Mouse (Mus musculus): Measurements from ENCODE around the gene Traf3ip3. TPM values are rescaled to one million over a fixed set of nuclear protein-coding genes. Genes with fewer than 3 reads are reported as not detected.

Traf3ip3 gene
- polyA plus RNA-seq, 1 experiment from 2014 or later, result 0.58 TPM

DNA sequence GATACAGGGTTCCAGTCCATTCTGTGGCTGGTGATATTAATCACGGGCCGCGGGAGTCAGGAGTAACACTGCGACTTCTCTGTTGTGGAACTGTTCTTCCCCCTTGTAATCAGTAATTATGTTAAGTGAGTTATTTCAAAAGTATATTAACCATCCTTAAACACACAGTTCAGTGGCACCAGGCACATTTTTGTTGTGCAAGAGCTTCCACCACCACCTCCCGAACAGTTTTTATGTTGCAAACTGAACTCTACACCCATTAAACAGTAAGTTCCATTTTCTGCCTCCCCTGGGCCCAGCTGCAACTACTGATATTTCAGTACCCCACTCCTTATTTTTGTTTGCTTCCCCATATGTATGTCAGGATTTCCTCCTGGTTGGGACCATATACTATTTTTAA lies 28.1 kb upstream of the Traf3ip3 start:
- H3K27ac ChIP-seq, result no peak overlapping the region
- no peak overlapping the region for H3K4me3 ChIP-seq
- ATAC-seq, result no peak
- H3K9me3 ChIP-seq (replicated peaks), result no peaks in the 10 kb centered on the region
- H3K4me1 ChIP-seq, result peaks cover 7% of the 10 kb centered on the region
- H3K36me3 ChIP-seq (ENCODE audit: poor library complexity, severe bottlenecking), result no peaks in the 10 kb centered on the region
- no peak overlapping the region for H3K9ac ChIP-seq
- no peaks in the 10 kb centered on the region for H3K27me3 ChIP-seq
- H3K4me2 ChIP-seq, result no peak overlapping the region
- WGBS, result 91% methylated on average over 5 of the region's 5 CpGs

DNA sequence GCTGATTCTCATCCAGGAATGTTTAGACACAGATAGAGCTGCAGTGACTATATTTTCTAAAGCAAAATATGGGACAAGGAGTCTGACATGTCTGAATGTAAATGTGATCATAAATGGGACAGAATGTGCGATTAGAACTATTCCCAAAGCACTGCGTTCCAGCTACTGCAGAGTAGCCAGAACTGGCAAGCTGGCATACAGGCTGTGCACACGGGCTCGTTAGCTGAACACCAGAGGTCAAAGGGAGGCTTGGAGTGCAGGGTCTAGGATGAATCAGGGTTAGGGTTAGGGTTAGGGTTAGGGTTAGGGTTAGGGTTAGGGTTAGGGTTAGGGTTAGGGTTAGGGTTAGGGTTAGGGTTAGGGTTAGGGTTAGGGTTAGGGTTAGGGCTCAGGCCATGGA lies 26.0 kb upstream of the Traf3ip3 start:
- H3K27ac ChIP-seq, result no peak overlapping the region
- no peak for ATAC-seq
- WGBS, result 64% methylated on average over 4 of the region's 4 CpGs
- no peaks in the 10 kb centered on the region for H3K27me3 ChIP-seq
- H3K36me3 ChIP-seq (ENCODE audit: poor library complexity, severe bottlenecking), result no peaks in the 10 kb centered on the region
- peaks cover 7% of the 10 kb centered on the region for H3K4me1 ChIP-seq
- H3K9me3 ChIP-seq (replicated peaks), result no peaks in the 10 kb centered on the region
- no peak overlapping the region for H3K9ac ChIP-seq
- no peak overlapping the region for H3K4me3 ChIP-seq
- no peak overlapping the region for H3K4me2 ChIP-seq

DNA sequence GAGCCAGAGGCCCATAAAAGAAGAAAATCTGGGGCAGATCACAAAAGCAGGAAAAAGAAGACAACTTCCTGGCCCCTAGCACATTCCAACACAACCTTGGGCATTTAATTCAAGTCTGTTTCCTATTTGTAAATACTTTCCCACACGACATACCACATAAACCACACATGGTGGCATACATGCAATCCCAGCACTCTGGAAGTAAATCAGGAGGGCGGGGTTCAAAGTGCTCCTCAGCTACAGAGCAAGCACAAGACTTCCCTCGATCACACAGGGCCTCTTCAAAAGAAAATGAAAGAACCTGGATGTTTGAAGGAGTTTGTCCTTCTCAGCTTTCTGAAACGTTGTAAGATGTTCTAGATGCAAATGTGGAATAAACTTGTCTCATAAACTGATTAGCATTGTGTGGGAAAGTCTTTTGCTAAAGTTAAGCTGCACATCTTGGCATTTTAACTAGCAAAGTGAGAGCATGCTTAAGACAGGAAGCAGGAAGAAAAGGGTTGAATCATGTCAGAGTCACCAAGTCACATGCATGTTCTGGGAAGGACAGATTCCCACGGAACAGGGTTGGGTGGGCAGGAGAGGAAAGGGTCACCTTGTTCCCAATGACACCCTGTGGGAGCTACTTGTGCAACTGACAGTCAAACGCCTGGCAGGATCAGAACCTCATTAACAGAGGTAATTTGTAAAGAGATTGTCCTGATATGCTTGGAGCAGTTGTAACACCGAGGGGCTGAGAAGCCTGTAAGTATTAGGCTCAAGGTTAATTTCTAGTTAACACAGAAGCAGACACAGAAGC lies 25.4 kb upstream of the Traf3ip3 start:
- Histone ChIP-seq H3K9me3 (replicated peaks) (no peaks in the 10 kb centered on the region), H3K27ac (no peak overlapping the region), H3K4me1 (peaks cover 7% of the 10 kb centered on the region), H3K4me2 (no peak overlapping the region), H3K9ac (no peak overlapping the region), H3K27me3 (no peaks in the 10 kb centered on the region), H3K36me3 (ENCODE audit: poor library complexity, severe bottlenecking) (no peaks in the 10 kb centered on the region), H3K4me3 (no peak overlapping the region)
- WGBS, result 58% methylated on average over 7 of the region's 7 CpGs
- no peak for ATAC-seq

- Histone ChIP-seq H3K36me3 (ENCODE audit: poor library complexity, severe bottlenecking) (no peaks in the 10 kb centered on the region), H3K9me3 (replicated peaks) (no peaks in the 10 kb centered on the region), H3K4me2 (no peak overlapping the region), H3K27ac (no peak overlapping the region), H3K9ac (no peak overlapping the region), H3K27me3 (no peaks in the 10 kb centered on the region), H3K4me1 (peaks cover 7% of the 10 kb centered on the region), H3K4me3 (no peak overlapping the region)
- no peak for ATAC-seq
- WGBS, result 96% methylated on average over 4 of the region's 4 CpGs
Measured at GRCm38 (mm10) chr1:193226114-193226513, 24.6 kb upstream of the Traf3ip3 start.

DNA sequence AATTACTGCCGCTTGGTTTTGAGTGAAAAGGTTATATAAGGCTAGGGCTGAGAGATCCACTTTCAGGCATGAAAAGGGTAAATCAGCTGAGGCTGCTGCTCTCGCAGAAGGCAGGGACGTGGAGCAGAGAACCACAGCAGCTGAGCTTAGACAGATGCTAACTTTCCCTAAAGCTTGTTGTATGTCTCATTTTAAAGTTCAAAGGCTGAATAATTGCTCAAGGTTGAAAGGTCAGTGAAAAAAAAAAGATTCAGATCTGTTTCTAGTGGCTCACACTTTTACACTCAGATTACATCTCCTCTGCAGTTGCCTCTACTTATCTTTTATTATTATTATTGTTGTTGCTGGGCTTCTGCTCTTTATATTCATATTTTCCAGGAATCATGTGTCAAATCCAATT lies 24.0 kb upstream of the Traf3ip3 start:
- peaks cover 7% of the 10 kb centered on the region for H3K4me1 ChIP-seq
- H3K9ac ChIP-seq, result no peak overlapping the region
- H3K4me3 ChIP-seq, result no peak overlapping the region
- H3K27me3 ChIP-seq, result no peaks in the 10 kb centered on the region
- H3K4me2 ChIP-seq, result no peak overlapping the region
- ATAC-seq, result no peak
- no peaks in the 10 kb centered on the region for H3K36me3 ChIP-seq (ENCODE audit: poor library complexity, severe bottlenecking)
- WGBS, result 7% methylated on average over 3 of the region's 3 CpGs
- H3K27ac ChIP-seq, result no peak overlapping the region
- no peaks in the 10 kb centered on the region for H3K9me3 ChIP-seq (replicated peaks)

- H3K27ac ChIP-seq, result no peak overlapping the region
- no peak overlapping the region for H3K9ac ChIP-seq
- H3K27me3 ChIP-seq, result no peaks in the 10 kb centered on the region
- no peaks in the 10 kb centered on the region for H3K36me3 ChIP-seq (ENCODE audit: poor library complexity, severe bottlenecking)
- no peak overlapping the region for H3K4me3 ChIP-seq
- 74% methylated on average over 5 of the region's 5 CpGs for WGBS
- no peaks in the 10 kb centered on the region for H3K9me3 ChIP-seq (replicated peaks)
- no peak overlapping the region for H3K4me2 ChIP-seq
- ATAC-seq, result no peak
- H3K4me1 ChIP-seq, result peaks cover 3% of the 10 kb centered on the region
Measured at GRCm38 (mm10) chr1:193220408-193220807, 18.9 kb upstream of the Traf3ip3 start.

DNA sequence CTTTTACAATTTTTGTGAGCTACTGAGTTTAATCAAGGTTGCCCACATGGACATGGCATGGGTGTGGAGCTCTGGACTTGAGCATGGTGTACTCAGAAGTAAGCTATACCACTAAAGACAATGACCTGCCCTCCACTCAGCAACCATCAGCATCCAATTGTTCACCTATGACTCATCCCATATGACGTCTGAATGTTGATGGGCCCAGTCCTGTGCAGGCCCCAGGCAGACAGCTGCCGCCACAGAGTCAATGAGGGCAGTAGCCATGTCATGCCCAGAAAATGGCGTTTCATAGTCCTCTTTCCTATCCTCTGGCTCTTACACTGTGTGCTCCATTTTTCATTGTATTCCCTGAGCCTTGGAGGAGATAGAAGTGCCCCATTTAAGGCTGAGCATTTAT lies 14.5 kb upstream of the Traf3ip3 start:
- 74% methylated on average over 3 of the region's 3 CpGs for WGBS
- H3K27me3 ChIP-seq, result no peaks in the 10 kb centered on the region
- no peak overlapping the region for H3K4me2 ChIP-seq
- no peak overlapping the region for H3K4me3 ChIP-seq
- H3K9me3 ChIP-seq (replicated peaks), result no peaks in the 10 kb centered on the region
- no peak overlapping the region for H3K9ac ChIP-seq
- no peaks in the 10 kb centered on the region for H3K4me1 ChIP-seq
- no peak for ATAC-seq
- no peaks in the 10 kb centered on the region for H3K36me3 ChIP-seq (ENCODE audit: poor library complexity, severe bottlenecking)
- no peak overlapping the region for H3K27ac ChIP-seq

DNA sequence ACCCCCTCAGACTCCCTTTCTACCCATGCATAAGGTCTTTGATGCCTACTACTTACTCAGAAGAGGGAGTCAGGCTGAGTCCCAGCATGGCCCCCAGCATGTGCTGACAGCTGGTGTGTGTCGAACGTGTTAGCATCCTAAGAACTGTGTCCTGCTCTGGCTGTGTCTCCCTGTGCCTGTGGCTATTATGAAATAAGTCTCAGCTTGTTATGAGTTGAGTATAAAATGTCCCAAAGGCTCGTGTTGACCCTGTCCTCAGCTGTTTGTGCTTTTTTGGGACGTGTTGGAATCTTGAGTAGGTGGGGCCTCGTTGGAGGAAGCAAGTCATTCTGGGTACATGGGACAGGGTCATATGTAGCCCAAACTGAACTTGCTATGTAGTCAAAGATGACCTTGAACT lies 12.6 kb upstream of the Traf3ip3 start:
- Histone ChIP-seq H3K9ac (no peak overlapping the region), H3K9me3 (replicated peaks) (no peaks in the 10 kb centered on the region), H3K27me3 (no peaks in the 10 kb centered on the region), H3K4me3 (no peak overlapping the region), H3K27ac (no peak overlapping the region), H3K36me3 (ENCODE audit: poor library complexity, severe bottlenecking) (no peaks in the 10 kb centered on the region), H3K4me2 (no peak overlapping the region), H3K4me1 (no peaks in the 10 kb centered on the region)
- ATAC-seq, result no peak
- WGBS, result 80% methylated on average over 5 of the region's 5 CpGs

- no peaks in the 10 kb centered on the region for H3K36me3 ChIP-seq (ENCODE audit: poor library complexity, severe bottlenecking)
- ATAC-seq, result no peak
- no peak overlapping the region for H3K4me3 ChIP-seq
- H3K4me2 ChIP-seq, result no peak overlapping the region
- no peaks in the 10 kb centered on the region for H3K4me1 ChIP-seq
- H3K9ac ChIP-seq, result no peak overlapping the region
- H3K27me3 ChIP-seq, result no peaks in the 10 kb centered on the region
- no peaks in the 10 kb centered on the region for H3K9me3 ChIP-seq (replicated peaks)
- 84% methylated on average over 5 of the region's 5 CpGs for WGBS
- H3K27ac ChIP-seq, result no peak overlapping the region
Measured at GRCm38 (mm10) chr1:193211371-193211770, 9.9 kb upstream of the Traf3ip3 start.

DNA sequence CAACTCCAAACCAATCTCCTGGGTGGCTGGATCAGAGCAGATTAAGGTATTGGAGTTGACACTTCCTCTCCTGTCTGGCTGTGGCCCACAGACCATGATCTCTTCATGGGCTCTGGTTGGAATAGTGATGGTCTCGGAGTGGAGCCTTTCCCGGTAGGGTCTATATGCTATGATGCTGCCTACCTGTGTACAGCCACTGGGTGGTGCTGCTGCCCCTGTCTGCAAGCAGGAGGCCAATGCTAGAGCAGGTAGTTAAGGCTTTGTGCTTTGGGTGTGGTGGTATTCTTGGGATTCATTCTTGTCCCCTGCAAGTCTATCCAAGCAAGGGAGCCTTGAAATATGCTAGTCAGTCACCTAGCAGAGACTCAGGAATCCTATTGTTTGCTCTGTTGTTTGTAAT lies 6.7 kb upstream of the Traf3ip3 start:
- H3K27me3 ChIP-seq, result no peaks in the 10 kb centered on the region
- no peak overlapping the region for H3K4me3 ChIP-seq
- no peaks in the 10 kb centered on the region for H3K4me1 ChIP-seq
- no peak overlapping the region for H3K27ac ChIP-seq
- no peak overlapping the region for H3K4me2 ChIP-seq
- no peak overlapping the region for H3K9ac ChIP-seq
- no peaks in the 10 kb centered on the region for H3K36me3 ChIP-seq (ENCODE audit: poor library complexity, severe bottlenecking)
- WGBS, result 46% methylated on average over 2 of the region's 2 CpGs
- H3K9me3 ChIP-seq (replicated peaks), result no peaks in the 10 kb centered on the region
- ATAC-seq, result 0 out of 2 replicates have a peak, but pooled peaks have one; percentile 36

DNA sequence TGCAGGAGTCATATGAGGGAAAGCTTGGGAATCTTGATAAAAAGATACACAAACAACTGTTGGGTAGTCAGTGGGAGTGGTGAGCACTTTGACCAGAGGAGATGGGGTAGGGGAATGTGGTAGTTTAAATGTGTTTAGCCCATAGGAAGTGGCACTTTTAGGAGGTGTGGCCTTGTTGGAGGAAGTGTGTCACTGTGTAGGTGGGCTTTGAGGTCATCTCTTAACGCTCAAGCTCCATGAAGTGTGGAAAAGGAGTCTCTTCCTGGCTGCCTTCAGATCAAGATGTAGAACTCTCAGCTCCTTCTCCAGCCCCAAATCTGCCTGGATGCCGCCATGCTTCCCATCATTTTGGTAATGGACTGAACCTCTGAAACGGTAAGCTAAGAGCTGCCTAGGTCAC lies 6.0 kb upstream of the Traf3ip3 start, which contains the start of gene Lamb3:
TSS of gene Lamb3 (plus strand) at position 197 of the 400 bp plus-strand sequence.
- no peak within 1 kb of the TSS for H3K27ac ChIP-seq
- no peaks in the 10 kb centered on the region for H3K9me3 ChIP-seq (replicated peaks)
- no peak within 1 kb of the TSS for H3K4me3 ChIP-seq
- H3K27me3 ChIP-seq, result no peaks in the 10 kb centered on the region
- H3K4me2 ChIP-seq, result no peak within 1 kb of the TSS
- H3K4me1 ChIP-seq, result no peaks in the 10 kb centered on the region
- WGBS, result 95% methylated on average over 3 of the region's 3 CpGs
- ATAC-seq, result no peak
- H3K36me3 ChIP-seq (ENCODE audit: poor library complexity, severe bottlenecking), result no peaks in the 10 kb centered on the region
- H3K9ac ChIP-seq, result no peak within 1 kb of the TSS

GRCm38 (mm10) chr1:193205431-193205830 lies 3.9 kb upstream of the Traf3ip3 start:
- Histone ChIP-seq H3K27me3 (no peaks in the 10 kb centered on the region), H3K4me1 (no peaks in the 10 kb centered on the region), H3K9ac (no peak overlapping the region), H3K27ac (no peak overlapping the region), H3K4me2 (no peak overlapping the region), H3K9me3 (replicated peaks) (no peaks in the 10 kb centered on the region), H3K36me3 (ENCODE audit: poor library complexity, severe bottlenecking) (no peaks in the 10 kb centered on the region), H3K4me3 (no peak overlapping the region)
- ATAC-seq, result no peak
- 96% methylated on average over 2 of the region's 2 CpGs for WGBS

- no peak for ATAC-seq
- Histone ChIP-seq H3K9ac (no peak overlapping the region), H3K4me2 (no peak overlapping the region), H3K9me3 (replicated peaks) (no peaks in the 10 kb centered on the region), H3K27ac (no peak overlapping the region), H3K36me3 (ENCODE audit: poor library complexity, severe bottlenecking) (no peaks in the 10 kb centered on the region), H3K27me3 (no peaks in the 10 kb centered on the region), H3K4me3 (no peak overlapping the region), H3K4me1 (no peaks in the 10 kb centered on the region)
- 83% methylated on average over 2 of the region's 2 CpGs for WGBS
Measured at GRCm38 (mm10) chr1:193203821-193204220, 2.3 kb upstream of the Traf3ip3 start.

Data from forebrain, embryonic 13.5 days (tissue).